Mouse (Mus musculus) limb, embryonic 12.5 days (tissue): ENCODE results near the gene Lurap1l. TPM values are rescaled to one million over a fixed set of nuclear protein-coding genes. Genes with fewer than 3 reads are reported as not detected.

Experiments
- ATAC-seq: fragments of 200-750 bp; cut with Nextera tagmentation; 2 replicates; pipeline ENCODE4 v1.8.0; 2017; ENCODE audit warnings: low read depth, moderate TSS enrichment; ENCODE audit not compliant: insufficient number of reproducible peaks, insufficient read depth, low FRiP score, low TSS enrichment
- H3K27ac ChIP-seq: fragments of 300-500 bp; sonication (generic); 2 replicates; pipeline ENCODE4 v1.5.1; 2016; ENCODE audit warnings: mild to moderate bottlenecking, moderate library complexity
- H3K27me3 ChIP-seq: fragments of 300-500 bp; sonication (generic); 2 replicates; pipeline ENCODE4 v1.6.1; 2016; ENCODE audit warnings: mild to moderate bottlenecking, moderate library complexity
- H3K36me3 ChIP-seq: fragments of 300-500 bp; sonication (generic); 2 replicates; pipeline ENCODE4 v1.6.1; 2016; ENCODE audit warnings: mild to moderate bottlenecking, moderate library complexity
- H3K4me1 ChIP-seq: fragments of 300-500 bp; sonication (generic); replicated peaks from 2 replicates; pipeline ENCODE4 v1.6.1; 2016
- H3K4me2 ChIP-seq: fragments of 300-500 bp; sonication (generic); 2 replicates; pipeline ENCODE4 v1.6.1; 2016; ENCODE audit warnings: mild to moderate bottlenecking, moderate library complexity
- H3K4me3 ChIP-seq: fragments of 300-500 bp; sonication (generic); replicated peaks from 2 replicates; pipeline ENCODE4 v1.5.1; 2016; ENCODE audit warnings: mild to moderate bottlenecking
- H3K9ac ChIP-seq: fragments of 300-500 bp; sonication (generic); replicated peaks from 2 replicates; pipeline ENCODE4 v1.6.1; 2016; ENCODE audit warnings: mild to moderate bottlenecking, moderate library complexity
- H3K9me3 ChIP-seq: fragments of 300-500 bp; sonication (generic); 2 replicates; pipeline ENCODE4 v1.6.1; 2016; ENCODE audit warnings: mild to moderate bottlenecking, moderate library complexity
- WGBS: fragments of 180-500 bp; shearing (Covaris S2); methylation state at CpG from one replicate; pipeline ENCODE4 v1.1.7; 2016; 5-methylcytosine and 5-hydroxymethylcytosine counted together
- polyA plus RNA-seq: library from polyadenylated mRNA; unstranded; fragments of >200 nt; fragmentation: Nextera tagmentation; extraction: Ambion mirVana; gene quantifications from 2 replicates; pipeline ENCODE4 v1.2.1, GENCODE M21; 2016

Gene Lurap1l
- polyA plus RNA-seq, 1 experiment from 2014 or later = 4.2 TPM

- H3K9me3 ChIP-seq = no peaks in the 10 kb centered on the region
- 66% methylated on average over 3 of the region's 3 CpGs for WGBS
Observed at GRCm38 (mm10) chr4:80918526-80919129, 8.2 kb downstream of the Lurap1l start.

DNA sequence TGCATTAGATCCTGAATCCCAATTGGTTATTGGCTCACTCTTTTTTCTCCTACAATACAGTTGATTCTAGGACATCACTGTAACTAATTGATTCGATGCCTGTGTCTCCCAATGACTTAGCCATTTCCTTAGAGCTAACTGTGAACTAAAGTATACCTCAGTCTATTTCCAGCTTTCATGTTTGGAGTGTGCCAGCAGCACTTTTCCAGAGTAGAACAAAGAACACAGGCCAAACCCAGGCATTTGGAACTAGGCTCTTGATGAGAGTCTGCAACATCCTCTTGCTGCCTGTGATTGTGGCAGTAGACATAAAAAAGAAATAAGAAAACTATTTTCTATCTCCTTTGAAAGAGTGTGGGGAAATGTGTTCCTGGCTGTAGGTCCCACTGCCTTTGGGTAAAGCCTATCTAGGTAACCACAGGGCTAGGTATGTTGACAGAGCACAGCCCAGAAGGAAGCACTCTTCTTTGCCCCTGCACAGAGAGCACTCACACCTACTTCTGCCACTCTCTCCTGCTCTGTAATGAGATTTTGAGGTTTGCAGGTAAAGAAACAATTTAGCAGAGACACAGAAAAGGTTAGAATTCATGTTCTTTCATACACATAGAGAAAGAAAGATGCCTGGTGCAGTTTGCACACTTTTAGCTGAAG, 8.9 kb downstream of the Lurap1l start:
- no peak overlapping the region for H3K27ac ChIP-seq
- H3K9me3 ChIP-seq = no peaks in the 10 kb centered on the region
- no peak overlapping the region for H3K9ac ChIP-seq
- no peaks in the 10 kb centered on the region for H3K36me3 ChIP-seq
- ATAC-seq = no peak
- H3K27me3 ChIP-seq = no peaks in the 10 kb centered on the region
- no peak overlapping the region for H3K4me2 ChIP-seq
- no peak overlapping the region for H3K4me3 ChIP-seq
- WGBS = 74% methylated on average over 1 of the region's 1 CpGs
- no peaks in the 10 kb centered on the region for H3K4me1 ChIP-seq

More at GRCm38 (mm10) chr4:80918526-80919129, 8.2 kb downstream of the Lurap1l start:
- ATAC-seq = no peak
- Histone ChIP-seq H3K4me3 (no peak overlapping the region), H3K4me2 (no peak overlapping the region), H3K9ac (no peak overlapping the region), H3K4me1 (no peaks in the 10 kb centered on the region), H3K27me3 (no peaks in the 10 kb centered on the region), H3K36me3 (no peaks in the 10 kb centered on the region), H3K27ac (no peak overlapping the region)

GRCm38 (mm10) chr4:80921646-80922489, 11.4 kb downstream of the Lurap1l start:
- H3K4me1 ChIP-seq = no peaks in the 10 kb centered on the region
- H3K9me3 ChIP-seq = no peaks in the 10 kb centered on the region
- no peak overlapping the region for H3K9ac ChIP-seq
- no peak overlapping the region for H3K27ac ChIP-seq
- no peaks in the 10 kb centered on the region for H3K36me3 ChIP-seq
- H3K4me2 ChIP-seq = no peak overlapping the region
- 87% methylated on average over 4 of the region's 4 CpGs for WGBS
- no peak overlapping the region for H3K4me3 ChIP-seq
- no peaks in the 10 kb centered on the region for H3K27me3 ChIP-seq
- no peak for ATAC-seq

DNA sequence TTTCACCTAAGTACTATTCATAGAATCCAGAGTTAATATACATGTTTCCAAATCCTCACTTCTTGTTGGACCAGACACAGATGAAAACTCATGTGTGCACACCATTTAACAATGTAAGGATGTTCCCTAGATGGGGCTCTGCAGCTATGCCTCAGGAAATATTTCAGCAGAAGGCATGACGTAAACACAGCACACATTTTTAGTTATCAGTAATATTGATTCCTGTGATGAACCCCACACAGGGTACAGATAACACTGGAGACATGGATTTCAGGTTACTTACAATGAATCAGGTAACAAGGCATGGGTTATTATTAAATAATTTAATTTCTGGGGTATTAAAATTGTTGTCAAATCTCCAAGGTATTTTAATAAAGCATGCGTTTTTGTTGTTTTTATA, 12.2 kb downstream of the Lurap1l start:
- no peaks in the 10 kb centered on the region for H3K36me3 ChIP-seq
- no peak overlapping the region for H3K4me2 ChIP-seq
- no peaks in the 10 kb centered on the region for H3K4me1 ChIP-seq
- H3K27ac ChIP-seq = no peak overlapping the region
- H3K9me3 ChIP-seq = no peaks in the 10 kb centered on the region
- WGBS = 89% methylated on average over 2 of the region's 2 CpGs
- H3K9ac ChIP-seq = no peak overlapping the region
- no peaks in the 10 kb centered on the region for H3K27me3 ChIP-seq
- no peak for ATAC-seq
- no peak overlapping the region for H3K4me3 ChIP-seq

DNA sequence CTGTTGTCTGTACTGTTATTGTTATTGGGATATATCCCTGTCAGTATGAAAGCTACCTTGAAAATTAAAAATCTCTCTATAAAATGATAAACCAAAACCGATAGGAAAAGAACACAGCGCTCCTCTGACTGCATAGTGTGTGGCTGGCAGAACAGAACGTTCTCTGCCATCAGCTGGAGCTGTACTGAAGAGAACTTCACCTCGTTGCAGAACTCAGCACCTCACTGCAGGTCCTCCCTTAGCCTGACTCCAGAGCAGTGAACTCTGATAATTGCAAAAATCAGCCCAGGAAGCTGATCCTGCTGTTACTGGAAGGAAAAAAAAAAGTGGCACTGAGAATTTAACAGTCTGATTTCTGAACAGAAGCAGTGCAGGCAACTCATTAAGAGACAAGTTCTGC, 14.4 kb downstream of the Lurap1l start:
- Histone ChIP-seq H3K4me2 (no peak overlapping the region), H3K27me3 (no peaks in the 10 kb centered on the region), H3K27ac (no peak overlapping the region), H3K36me3 (no peaks in the 10 kb centered on the region), H3K9me3 (no peaks in the 10 kb centered on the region), H3K4me1 (no peaks in the 10 kb centered on the region), H3K4me3 (no peak overlapping the region), H3K9ac (no peak overlapping the region)
- 64% methylated on average over 4 of the region's 4 CpGs for WGBS
- ATAC-seq = no peak

GRCm38 (mm10) chr4:80925752-80926519, 15.5 kb downstream of the Lurap1l start:
- no peak for ATAC-seq
- Histone ChIP-seq H3K4me3 (no peak overlapping the region), H3K27ac (no peak overlapping the region), H3K9ac (no peak overlapping the region), H3K9me3 (no peaks in the 10 kb centered on the region), H3K36me3 (no peaks in the 10 kb centered on the region), H3K4me2 (no peak overlapping the region), H3K4me1 (no peaks in the 10 kb centered on the region), H3K27me3 (no peaks in the 10 kb centered on the region)
- WGBS = 92% methylated on average over 6 of the region's 6 CpGs

GRCm38 (mm10) chr4:80934749-80935148, 24.3 kb downstream of the Lurap1l start:
- Histone ChIP-seq H3K4me2 (no peak overlapping the region), H3K27me3 (no peaks in the 10 kb centered on the region), H3K27ac (no peak overlapping the region), H3K4me1 (no peaks in the 10 kb centered on the region), H3K4me3 (no peak overlapping the region), H3K9ac (no peak overlapping the region), H3K36me3 (no peaks in the 10 kb centered on the region), H3K9me3 (no peaks in the 10 kb centered on the region)
- 91% methylated on average over 3 of the region's 3 CpGs for WGBS
- ATAC-seq = no peak

DNA sequence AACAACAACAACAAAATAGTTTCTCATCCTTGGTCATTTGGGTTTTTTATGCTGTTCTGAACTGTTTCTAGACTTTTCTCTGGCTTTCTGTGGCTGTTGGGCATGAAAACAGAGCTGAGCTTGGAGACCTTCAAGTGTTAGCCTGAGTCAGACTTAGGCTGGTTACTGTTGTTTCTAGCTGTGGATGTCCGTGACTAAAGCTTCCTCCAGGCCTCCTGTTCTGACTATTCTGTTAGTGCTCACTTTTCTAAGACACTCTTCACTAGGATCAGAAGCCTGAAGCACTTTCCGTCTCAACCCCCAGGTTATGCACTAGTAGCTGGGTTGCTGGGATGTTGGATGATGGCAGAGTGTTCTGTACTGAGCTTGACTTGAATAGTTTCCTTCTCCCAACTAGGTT, 28.7 kb downstream of the Lurap1l start:
- no peak overlapping the region for H3K4me3 ChIP-seq
- no peaks in the 10 kb centered on the region for H3K36me3 ChIP-seq
- H3K4me1 ChIP-seq = no peaks in the 10 kb centered on the region
- H3K9ac ChIP-seq = no peak overlapping the region
- no peaks in the 10 kb centered on the region for H3K9me3 ChIP-seq
- 74% methylated on average over 2 of the region's 2 CpGs for WGBS
- ATAC-seq = no peak
- no peaks in the 10 kb centered on the region for H3K27me3 ChIP-seq
- no peak overlapping the region for H3K4me2 ChIP-seq
- H3K27ac ChIP-seq = no peak overlapping the region

- Histone ChIP-seq H3K4me2 (no peak overlapping the region), H3K27ac (no peak overlapping the region), H3K9ac (no peak overlapping the region), H3K4me1 (no peaks in the 10 kb centered on the region), H3K4me3 (no peak overlapping the region), H3K9me3 (no peaks in the 10 kb centered on the region), H3K27me3 (no peaks in the 10 kb centered on the region), H3K36me3 (no peaks in the 10 kb centered on the region)
- WGBS = 86% methylated on average over 4 of the region's 4 CpGs
- ATAC-seq = no peak
Observed at GRCm38 (mm10) chr4:80940946-80941345, 30.5 kb downstream of the Lurap1l start.

GRCm38 (mm10) chr4:80941978-80942377, 31.5 kb downstream of the Lurap1l start:
- H3K27me3 ChIP-seq = no peaks in the 10 kb centered on the region
- no peaks in the 10 kb centered on the region for H3K9me3 ChIP-seq
- no peak overlapping the region for H3K9ac ChIP-seq
- WGBS = 83% methylated on average over 3 of the region's 3 CpGs
- no peaks in the 10 kb centered on the region for H3K36me3 ChIP-seq
- no peak overlapping the region for H3K27ac ChIP-seq
- H3K4me1 ChIP-seq = no peaks in the 10 kb centered on the region
- H3K4me2 ChIP-seq = no peak overlapping the region
- no peak overlapping the region for H3K4me3 ChIP-seq
- no peak for ATAC-seq

DNA sequence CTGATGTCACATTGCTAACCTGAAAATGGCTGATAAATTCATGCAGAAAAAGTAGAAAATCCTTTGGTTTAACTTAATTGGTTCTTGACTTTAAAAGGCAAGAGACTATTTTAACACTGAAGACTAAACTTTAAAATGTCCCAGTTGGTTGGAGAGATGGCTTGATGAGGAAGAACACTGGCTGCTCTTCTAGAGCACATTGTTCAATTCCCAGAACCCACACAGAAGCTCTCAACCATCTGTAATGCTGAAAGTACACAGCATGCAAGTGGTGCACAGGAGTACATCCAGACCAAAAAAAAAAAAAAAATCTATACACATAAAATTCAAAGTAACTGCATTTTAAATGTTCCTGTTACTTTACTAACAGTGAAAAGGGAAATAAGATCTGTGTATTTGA, 34.2 kb downstream of the Lurap1l start:
- H3K4me1 ChIP-seq = no peaks in the 10 kb centered on the region
- H3K36me3 ChIP-seq = no peaks in the 10 kb centered on the region
- no peak overlapping the region for H3K4me3 ChIP-seq
- no peak overlapping the region for H3K4me2 ChIP-seq
- no peak overlapping the region for H3K27ac ChIP-seq
- H3K9me3 ChIP-seq = no peaks in the 10 kb centered on the region
- ATAC-seq = no peak
- no peak overlapping the region for H3K9ac ChIP-seq
- no peaks in the 10 kb centered on the region for H3K27me3 ChIP-seq
